Mouse (Mus musculus): Measurements from ENCODE around the gene Bcor.

DNA sequence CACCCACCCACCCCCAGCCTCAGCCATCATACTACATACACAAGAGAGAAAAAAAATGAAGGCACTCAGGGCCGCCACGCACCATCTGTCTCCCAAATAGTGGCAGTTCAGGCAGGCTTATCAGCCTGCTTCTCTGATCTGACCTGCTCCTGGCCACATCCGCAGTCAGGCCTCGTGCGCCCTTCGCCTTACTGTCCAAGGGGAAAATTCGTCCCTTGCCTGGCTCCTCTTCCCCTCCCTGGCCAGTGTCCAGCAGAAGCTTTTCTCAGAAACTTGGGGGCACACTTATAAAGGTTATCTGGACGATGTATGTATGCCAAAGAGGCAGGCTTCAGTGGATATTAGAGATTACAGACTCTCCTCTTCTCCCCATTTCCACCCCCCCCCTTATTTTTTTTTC lies 163.7 kb downstream of the Bcor start:
- TF ChIP-seq CTCF (IDR thresholded peaks at IDR 0.05; ENCODE audit: low read depth, low read length) = no peak
- TF ChIP-seq GATA2 (IDR thresholded peaks at IDR 0.05; ENCODE audit: borderline replicate concordance, low read depth, low read length) = no peak
- no peak for TF ChIP-seq TAL1 (conservative IDR thresholded peaks at IDR 0.05; ENCODE audit: low read depth, low read length)
- TF ChIP-seq POLR2AphosphoS5 (IDR thresholded peaks at IDR 0.05; ENCODE audit: insufficient replicate concordance, low read depth, low read length) = no peak

Measured in G1E (cell line).